Mouse (Mus musculus): Measurements from ENCODE around the gene Timp3. TPM values are rescaled to one million over a fixed set of nuclear protein-coding genes. Genes with fewer than 3 reads are reported as not detected.

The Timp3 gene
- polyA plus RNA-seq (2015; fragmentation: Nextera tagmentation; extraction: Ambion mirVana), result 6.3 and 6.7 TPM in 2 replicates

GRCm38 (mm10) chr10:86300293-86301116, at the start of gene Timp3:
Gene Timp3, plus strand, starts transcription at chr10:86300372.
- WGBS (ENCODE audit: insufficient replicate concordance), result 1% methylated on average over 65 of the region's 65 CpGs
- H3K27ac ChIP-seq (replicated peaks), result no peak within 1 kb of the TSS
- H3K27me3 ChIP-seq, result peaks cover 70% of the 10 kb centered on the region
- H3K36me3 ChIP-seq (replicated peaks), result no peaks in the 10 kb centered on the region
- peak within 1 kb of the TSS; percentile 48 for H3K4me3 ChIP-seq (replicated peaks)
- peaks cover 38% of the 10 kb centered on the region for H3K4me1 ChIP-seq (replicated peaks)
- H3K4me2 ChIP-seq, result peak within 1 kb of the TSS; percentile 72
- 0 out of 2 replicates have a peak, but pooled peaks have one; percentile 41 for ATAC-seq (ENCODE audit: insufficient read depth)
- H3K9me3 ChIP-seq (replicated peaks), result no peaks in the 10 kb centered on the region
- peak within 1 kb of the TSS; percentile 27; the same call in 1 of the 2 replicates for H3K9ac ChIP-seq

- H3K9me3 ChIP-seq (replicated peaks), result no peaks in the 10 kb centered on the region
- H3K4me1 ChIP-seq (replicated peaks), result no peaks in the 10 kb centered on the region
- H3K27ac ChIP-seq (replicated peaks), result no peak overlapping the region
- H3K9ac ChIP-seq, result no peak overlapping the region
- WGBS (ENCODE audit: insufficient replicate concordance), result 48% methylated on average over 4 of the region's 4 CpGs
- H3K4me2 ChIP-seq, result no peak overlapping the region
- no peak for ATAC-seq (ENCODE audit: insufficient read depth)
- H3K4me3 ChIP-seq (replicated peaks), result no peak overlapping the region
- H3K36me3 ChIP-seq (replicated peaks), result no peaks in the 10 kb centered on the region
- no peaks in the 10 kb centered on the region for H3K27me3 ChIP-seq
Measured at GRCm38 (mm10) chr10:86256221-86256620, 44.0 kb upstream of the Timp3 start.

GRCm38 (mm10) chr10:86257045-86257444, 43.1 kb upstream of the Timp3 start:
- no peak for ATAC-seq (ENCODE audit: insufficient read depth)
- H3K27me3 ChIP-seq, result no peaks in the 10 kb centered on the region
- H3K4me2 ChIP-seq, result no peak overlapping the region
- no peaks in the 10 kb centered on the region for H3K9me3 ChIP-seq (replicated peaks)
- H3K4me3 ChIP-seq (replicated peaks), result no peak overlapping the region
- H3K9ac ChIP-seq, result no peak overlapping the region
- WGBS (ENCODE audit: insufficient replicate concordance), result 52% methylated on average over 3 of the region's 3 CpGs
- no peaks in the 10 kb centered on the region for H3K36me3 ChIP-seq (replicated peaks)
- H3K27ac ChIP-seq (replicated peaks), result no peak overlapping the region
- H3K4me1 ChIP-seq (replicated peaks), result no peaks in the 10 kb centered on the region

GRCm38 (mm10) chr10:86258046-86258445, 42.1 kb upstream of the Timp3 start:
- ATAC-seq (ENCODE audit: insufficient read depth), result no peak
- H3K9ac ChIP-seq, result no peak overlapping the region
- H3K36me3 ChIP-seq (replicated peaks), result no peaks in the 10 kb centered on the region
- no peak overlapping the region for H3K27ac ChIP-seq (replicated peaks)
- 65% methylated on average over 4 of the region's 4 CpGs for WGBS (ENCODE audit: insufficient replicate concordance)
- H3K9me3 ChIP-seq (replicated peaks), result no peaks in the 10 kb centered on the region
- no peak overlapping the region for H3K4me3 ChIP-seq (replicated peaks)
- no peaks in the 10 kb centered on the region for H3K4me1 ChIP-seq (replicated peaks)
- H3K27me3 ChIP-seq, result no peaks in the 10 kb centered on the region
- H3K4me2 ChIP-seq, result no peak overlapping the region

- WGBS (ENCODE audit: insufficient replicate concordance), result 62% methylated on average over 3 of the region's 3 CpGs
- no peak overlapping the region for H3K4me3 ChIP-seq (replicated peaks)
- no peaks in the 10 kb centered on the region for H3K27me3 ChIP-seq
- no peak overlapping the region for H3K4me2 ChIP-seq
- no peak overlapping the region for H3K9ac ChIP-seq
- no peak overlapping the region for H3K27ac ChIP-seq (replicated peaks)
- no peak for ATAC-seq (ENCODE audit: insufficient read depth)
- H3K36me3 ChIP-seq (replicated peaks), result no peaks in the 10 kb centered on the region
- H3K4me1 ChIP-seq (replicated peaks), result no peaks in the 10 kb centered on the region
- H3K9me3 ChIP-seq (replicated peaks), result no peaks in the 10 kb centered on the region
Measured at GRCm38 (mm10) chr10:86258992-86259391, 41.2 kb upstream of the Timp3 start.

- Histone ChIP-seq H3K9ac (no peak overlapping the region), H3K27ac (replicated peaks) (no peak overlapping the region), H3K4me1 (replicated peaks) (no peaks in the 10 kb centered on the region), H3K9me3 (replicated peaks) (no peaks in the 10 kb centered on the region), H3K4me2 (no peak overlapping the region), H3K4me3 (replicated peaks) (no peak overlapping the region), H3K36me3 (replicated peaks) (no peaks in the 10 kb centered on the region), H3K27me3 (no peaks in the 10 kb centered on the region)
- WGBS (ENCODE audit: insufficient replicate concordance), result 76% methylated on average over 2 of the region's 2 CpGs
- no peak for ATAC-seq (ENCODE audit: insufficient read depth)
Measured at GRCm38 (mm10) chr10:86261725-86262124, 38.4 kb upstream of the Timp3 start.

- Histone ChIP-seq H3K4me2 (no peak overlapping the region), H3K4me3 (replicated peaks) (no peak overlapping the region), H3K27me3 (no peaks in the 10 kb centered on the region), H3K27ac (replicated peaks) (no peak overlapping the region), H3K4me1 (replicated peaks) (no peaks in the 10 kb centered on the region), H3K9ac (no peak overlapping the region), H3K36me3 (replicated peaks) (no peaks in the 10 kb centered on the region), H3K9me3 (replicated peaks) (no peaks in the 10 kb centered on the region)
- no peak for ATAC-seq (ENCODE audit: insufficient read depth)
- 71% methylated on average over 9 of the region's 9 CpGs for WGBS (ENCODE audit: insufficient replicate concordance)
Measured at GRCm38 (mm10) chr10:86264618-86265017, 35.6 kb upstream of the Timp3 start.

GRCm38 (mm10) chr10:86270254-86270653, 29.9 kb upstream of the Timp3 start:
- 37% methylated on average over 3 of the region's 3 CpGs for WGBS (ENCODE audit: insufficient replicate concordance)
- no peak overlapping the region for H3K27ac ChIP-seq (replicated peaks)
- no peak overlapping the region for H3K9ac ChIP-seq
- no peaks in the 10 kb centered on the region for H3K27me3 ChIP-seq
- no peak overlapping the region for H3K4me3 ChIP-seq (replicated peaks)
- no peaks in the 10 kb centered on the region for H3K4me1 ChIP-seq (replicated peaks)
- ATAC-seq (ENCODE audit: insufficient read depth), result no peak
- no peak overlapping the region for H3K4me2 ChIP-seq
- H3K9me3 ChIP-seq (replicated peaks), result no peaks in the 10 kb centered on the region
- no peaks in the 10 kb centered on the region for H3K36me3 ChIP-seq (replicated peaks)

- Histone ChIP-seq H3K27ac (replicated peaks) (no peak overlapping the region), H3K4me3 (replicated peaks) (no peak overlapping the region), H3K9me3 (replicated peaks) (no peaks in the 10 kb centered on the region), H3K4me1 (replicated peaks) (no peaks in the 10 kb centered on the region), H3K36me3 (replicated peaks) (no peaks in the 10 kb centered on the region), H3K9ac (no peak overlapping the region), H3K27me3 (no peaks in the 10 kb centered on the region), H3K4me2 (no peak overlapping the region)
- 64% methylated on average over 3 of the region's 3 CpGs for WGBS (ENCODE audit: insufficient replicate concordance)
- ATAC-seq (ENCODE audit: insufficient read depth), result no peak
Measured at GRCm38 (mm10) chr10:86272826-86273225, 27.3 kb upstream of the Timp3 start.

- no peaks in the 10 kb centered on the region for H3K36me3 ChIP-seq (replicated peaks)
- H3K9ac ChIP-seq, result no peak overlapping the region
- no peak overlapping the region for H3K4me3 ChIP-seq (replicated peaks)
- H3K9me3 ChIP-seq (replicated peaks), result no peaks in the 10 kb centered on the region
- no peak overlapping the region for H3K4me2 ChIP-seq
- no peaks in the 10 kb centered on the region for H3K4me1 ChIP-seq (replicated peaks)
- 19% methylated on average over 19 of the region's 19 CpGs for WGBS (ENCODE audit: insufficient replicate concordance)
- H3K27ac ChIP-seq (replicated peaks), result no peak overlapping the region
- H3K27me3 ChIP-seq, result no peaks in the 10 kb centered on the region
- peak; percentile 66 for ATAC-seq (ENCODE audit: insufficient read depth)
Measured at GRCm38 (mm10) chr10:86273410-86274191, 26.6 kb upstream of the Timp3 start.

- no peak overlapping the region for H3K27ac ChIP-seq (replicated peaks)
- no peak overlapping the region for H3K9ac ChIP-seq
- H3K9me3 ChIP-seq (replicated peaks), result no peaks in the 10 kb centered on the region
- H3K4me2 ChIP-seq, result no peak overlapping the region
- H3K36me3 ChIP-seq (replicated peaks), result no peaks in the 10 kb centered on the region
- whole genome bisulfite sequencing (ENCODE audit: insufficient replicate concordance), result 57% methylated on average over 5 of the region's 5 CpGs
- no peak for ATAC-seq (ENCODE audit: insufficient read depth)
- H3K27me3 ChIP-seq, result no peaks in the 10 kb centered on the region
- no peaks in the 10 kb centered on the region for H3K4me1 ChIP-seq (replicated peaks)
- no peak overlapping the region for H3K4me3 ChIP-seq (replicated peaks)
Measured at GRCm38 (mm10) chr10:86275585-86275984, 24.6 kb upstream of the Timp3 start.
